Mouse (Mus musculus) kidney, adult 2 months (tissue): ENCODE results near the gene Thra.

Source experiments
- CTCF ChIP-seq: fragments of 200-500 bp; conservative IDR thresholded peaks from 2 replicates; pipeline ENCODE4 v1.5.1; 2011; ENCODE audit warnings: low read depth, mild to moderate bottlenecking, control low read depth, low read length, moderate library complexity, mixed read lengths; ENCODE audit not compliant: insufficient read depth, insufficient read length
- POLR2A ChIP-seq: fragments of 200-500 bp; IDR thresholded peaks from one replicate; pipeline ENCODE4 v1.6.1; 2011; ENCODE audit warnings: low read depth, low read length, control low read depth

DNA sequence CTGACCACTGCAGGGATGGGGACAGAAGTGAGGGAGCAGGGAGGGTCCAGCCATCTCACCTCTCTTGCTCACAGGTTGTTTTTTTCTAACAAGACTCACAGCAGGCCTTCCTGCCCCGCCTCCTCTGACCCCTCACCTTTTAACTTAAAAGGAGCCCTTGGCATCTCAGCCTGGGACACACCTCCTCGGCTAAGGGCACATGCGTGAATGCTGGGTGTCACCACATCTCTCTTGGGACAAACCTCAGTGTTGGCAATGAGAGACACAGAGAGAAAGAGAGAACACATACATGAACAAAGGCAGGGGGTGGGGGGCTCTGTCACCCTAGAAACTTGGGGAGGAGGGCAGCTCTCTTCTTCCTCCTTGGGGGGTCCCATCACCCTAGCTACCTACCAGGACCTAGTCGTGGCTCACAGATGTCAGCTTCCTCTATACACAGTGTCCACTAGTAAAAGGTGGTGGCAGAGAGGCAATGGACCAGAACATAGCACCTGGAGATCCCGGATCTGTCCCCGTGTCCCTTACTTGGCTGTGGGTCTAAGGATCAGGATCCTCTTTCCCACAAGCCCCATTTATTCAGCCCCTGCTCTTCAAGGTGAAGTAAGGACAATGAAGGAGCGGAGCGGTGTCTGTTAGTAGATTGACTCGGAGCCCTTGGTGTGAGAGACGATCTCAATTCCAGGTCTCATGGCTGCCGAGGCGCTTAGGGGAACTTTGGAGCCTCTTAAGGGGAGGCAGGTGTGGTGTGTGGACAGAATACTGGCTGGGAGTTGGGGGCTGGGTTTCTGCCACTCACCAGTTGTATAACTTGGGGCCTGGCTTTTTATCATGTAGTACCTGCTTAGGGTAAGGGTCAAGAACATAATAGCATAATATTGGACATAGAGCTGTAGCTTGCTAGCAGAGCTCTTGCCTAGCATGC is 5.8 kb downstream of the Thra start:
- no peak for TF ChIP-seq POLR2A
- no peak for TF ChIP-seq CTCF
